In genomic region chr2:58773833-58774232, GRCm38 (mm10) we compare ENCODE assay signal across 26 mouse cellular contexts.
DNase-seq lines count a peak whose midpoint lies in the region; ATAC-seq and TF ChIP-seq lines count a peak whose summit lies in the region.
"Had no signal": no experiment of that assay in that cellular context is flagged by ENCODE, and none has a peak within 500 bp of the region (broad histone marks: within the 10 kb centered on the region; RNA-seq: fewer than 3 reads in every experiment).

No protein-coding gene starts in this region.

- H3K36me3 ChIP-seq in forebrain, embryonic 13.5 days (ENCODE audit: poor library complexity, severe bottlenecking): no peaks in the 10 kb centered on the region
- no peaks in the 10 kb centered on the region for H3K36me3 ChIP-seq in forebrain, embryonic 12.5 days (replicated peaks)
- no peaks in the 10 kb centered on the region for H3K36me3 ChIP-seq in midbrain, embryonic 11.5 days (ENCODE audit: control insufficient read depth, insufficient read depth, low read length)
- no peaks in the 10 kb centered on the region for H3K36me3 ChIP-seq in midbrain, embryonic 10.5 days
- H3K36me3 ChIP-seq in forebrain, postnatal 0 days (ENCODE audit: insufficient read depth): no peaks in the 10 kb centered on the region
- H3K36me3 ChIP-seq in neural tube, embryonic 12.5 days: no peaks in the 10 kb centered on the region
- H3K36me3 ChIP-seq: embryonic facial prominence, embryonic 13.5 days had no signal

- H3K4me2 ChIP-seq in forebrain, embryonic 13.5 days: no peak overlapping the region
- no peak overlapping the region for H3K4me2 ChIP-seq in forebrain, embryonic 12.5 days
- H3K4me2 ChIP-seq in midbrain, embryonic 11.5 days: no peak overlapping the region
- no peak overlapping the region for H3K4me2 ChIP-seq in forebrain, postnatal 0 days (ENCODE audit: low read depth)
- H3K4me2 ChIP-seq in neural tube, embryonic 12.5 days (replicated peaks): no peak overlapping the region
- H3K4me2 ChIP-seq: embryonic facial prominence, embryonic 13.5 days had no signal

- no peak overlapping the region for H3K27ac ChIP-seq in forebrain, embryonic 13.5 days
- H3K27ac ChIP-seq in forebrain, embryonic 12.5 days: no peak overlapping the region
- no peak overlapping the region for H3K27ac ChIP-seq in midbrain, embryonic 11.5 days (ENCODE audit: low read depth, low read length)
- H3K27ac ChIP-seq in midbrain, embryonic 10.5 days (replicated peaks): no peak overlapping the region
- H3K27ac ChIP-seq in forebrain, postnatal 0 days (ENCODE audit: low read depth, low read length): no peak overlapping the region
- no peak overlapping the region for H3K27ac ChIP-seq in neural tube, embryonic 12.5 days
- H3K27ac ChIP-seq: embryonic facial prominence, embryonic 13.5 days; liver, embryonic 14.5 days had no signal

- peaks cover 14% of the 10 kb centered on the region for H3K4me1 ChIP-seq in forebrain, embryonic 13.5 days
- H3K4me1 ChIP-seq in forebrain, embryonic 12.5 days: no peaks in the 10 kb centered on the region
- no peaks in the 10 kb centered on the region for H3K4me1 ChIP-seq in midbrain, embryonic 11.5 days (ENCODE audit: control insufficient read depth, insufficient read depth, low read length)
- no peaks in the 10 kb centered on the region for H3K4me1 ChIP-seq in midbrain, embryonic 10.5 days
- 0 out of 2 replicates have a peak, but pooled peaks cover 5% of the 10 kb centered on the region for H3K4me1 ChIP-seq in forebrain, postnatal 0 days (ENCODE audit: insufficient read depth)
- no peaks in the 10 kb centered on the region for H3K4me1 ChIP-seq in neural tube, embryonic 12.5 days

- DNase-seq in midbrain, embryonic 11.5 days (ENCODE audit: low spot score, missing footprints): peak; percentile 37
- DNase-seq in midbrain, embryonic 10.5 days (ENCODE audit: low spot score): no peak
- peak; percentile 36 for DNase-seq in forebrain, postnatal 0 days
- no peak for DNase-seq in embryo, embryonic 10 days (ENCODE audit: low spot score)
- DNase-seq in cerebellum, postnatal 25 days: no peak
- DNase-seq: adrenal gland, postnatal 10 days; cerebellum, adult 11 months; cerebellum, adult 9-10 months; gastrocnemius, postnatal 14 days; heart, postnatal 14 days; kidney, adult 9 months; kidney, postnatal 25 days; liver; lung, adult 2 months; lung, postnatal 14 days; right cerebral cortex, postnatal 25 days; spleen, adult 18-20 months; thymus, postnatal 14 days had no signal

- H3K9ac ChIP-seq in forebrain, embryonic 13.5 days: no peak overlapping the region
- H3K9ac ChIP-seq in forebrain, embryonic 12.5 days: no peak overlapping the region
- no peak overlapping the region for H3K9ac ChIP-seq in midbrain, embryonic 11.5 days (ENCODE audit: low read length)
- no peak overlapping the region for H3K9ac ChIP-seq in forebrain, postnatal 0 days
- no peak overlapping the region for H3K9ac ChIP-seq in neural tube, embryonic 12.5 days
- H3K9ac ChIP-seq: embryonic facial prominence, embryonic 13.5 days; liver, embryonic 14.5 days had no signal

- H3K4me3 ChIP-seq in forebrain, embryonic 13.5 days: no peak overlapping the region
- no peak overlapping the region for H3K4me3 ChIP-seq in forebrain, embryonic 12.5 days (replicated peaks)
- H3K4me3 ChIP-seq in midbrain, embryonic 11.5 days (ENCODE audit: low read depth, low read length): no peak overlapping the region
- no peak overlapping the region for H3K4me3 ChIP-seq in midbrain, embryonic 10.5 days
- H3K4me3 ChIP-seq in forebrain, postnatal 0 days (ENCODE audit: low read depth, low read length): no peak overlapping the region
- no peak overlapping the region for H3K4me3 ChIP-seq in neural tube, embryonic 12.5 days
- H3K4me3 ChIP-seq: embryonic facial prominence, embryonic 13.5 days had no signal

- 66% methylated on average over 9 of the region's 9 CpGs for WGBS in forebrain, embryonic 13.5 days
- 76% methylated on average over 9 of the region's 9 CpGs for WGBS in forebrain, embryonic 12.5 days
- WGBS in midbrain, embryonic 11.5 days: 91% methylated on average over 9 of the region's 9 CpGs
- 95% methylated on average over 9 of the region's 9 CpGs for WGBS in midbrain, embryonic 10.5 days
- WGBS in forebrain, postnatal 0 days: 40% methylated on average over 9 of the region's 9 CpGs
- 70% methylated on average over 9 of the region's 9 CpGs for WGBS in neural tube, embryonic 12.5 days

- H3K9me3 ChIP-seq in forebrain, embryonic 13.5 days (replicated peaks): no peaks in the 10 kb centered on the region
- H3K9me3 ChIP-seq in forebrain, embryonic 12.5 days: no peaks in the 10 kb centered on the region
- no peaks in the 10 kb centered on the region for H3K9me3 ChIP-seq in midbrain, embryonic 11.5 days (ENCODE audit: control insufficient read depth, low read length)
- no peaks in the 10 kb centered on the region for H3K9me3 ChIP-seq in midbrain, embryonic 10.5 days (replicated peaks)
- H3K9me3 ChIP-seq in forebrain, postnatal 0 days (ENCODE audit: low read length): no peaks in the 10 kb centered on the region
- H3K9me3 ChIP-seq in neural tube, embryonic 12.5 days: no peaks in the 10 kb centered on the region
- H3K9me3 ChIP-seq: embryonic facial prominence, embryonic 13.5 days had no signal

- no peaks in the 10 kb centered on the region for H3K27me3 ChIP-seq in forebrain, embryonic 13.5 days
- H3K27me3 ChIP-seq in forebrain, embryonic 12.5 days: no peaks in the 10 kb centered on the region
- no peaks in the 10 kb centered on the region for H3K27me3 ChIP-seq in midbrain, embryonic 11.5 days (ENCODE audit: control insufficient read depth, insufficient read depth, low read length)
- H3K27me3 ChIP-seq in midbrain, embryonic 10.5 days (ENCODE audit: low read depth, poor library complexity, severe bottlenecking): no peaks in the 10 kb centered on the region
- H3K27me3 ChIP-seq in forebrain, postnatal 0 days (ENCODE audit: insufficient read depth, low read length): no peaks in the 10 kb centered on the region
- no peaks in the 10 kb centered on the region for H3K27me3 ChIP-seq in neural tube, embryonic 12.5 days (replicated peaks)
- H3K27me3 ChIP-seq: CH12.LX; embryonic facial prominence, embryonic 13.5 days had no signal

- no peak for TF ChIP-seq CTCF in forebrain, postnatal 0 days (IDR thresholded peaks at IDR 0.05; ENCODE audit: low read depth)

- ATAC-seq in forebrain, embryonic 13.5 days: peak; percentile 84
- ATAC-seq in forebrain, embryonic 12.5 days (ENCODE audit: low FRiP score): no peak
- no peak for ATAC-seq in midbrain, embryonic 11.5 days (ENCODE audit: low FRiP score)
- ATAC-seq in forebrain, postnatal 0 days: peak; percentile 90
- peak; percentile 69 for ATAC-seq in neural tube, embryonic 12.5 days (ENCODE audit: low FRiP score, low read depth)
- ATAC-seq: activated CD4-positive, CD25-positive, alpha-beta regulatory T cell, adult 4 months; intestine, embryonic 16.5 days had no signal

Comparison
In these comparisons a context has a peak if more than half of its experiments do, and no peak if none do; other contexts are left out.
1. ATAC-seq: peak in forebrain, embryonic 13.5 days (single experiment), forebrain, postnatal 0 days (single experiment) and neural tube, embryonic 12.5 days (single experiment); none in forebrain, embryonic 12.5 days (single experiment) and midbrain, embryonic 11.5 days (single experiment).
2. DNase-seq: peak in midbrain, embryonic 11.5 days (single experiment) and forebrain, postnatal 0 days (single experiment); none in midbrain, embryonic 10.5 days (single experiment), embryo, embryonic 10 days (single experiment) and cerebellum, postnatal 25 days (0 of 2).